Comparison of ENCODE assay signal across 9 mouse cellular contexts in the genomic region with DNA sequence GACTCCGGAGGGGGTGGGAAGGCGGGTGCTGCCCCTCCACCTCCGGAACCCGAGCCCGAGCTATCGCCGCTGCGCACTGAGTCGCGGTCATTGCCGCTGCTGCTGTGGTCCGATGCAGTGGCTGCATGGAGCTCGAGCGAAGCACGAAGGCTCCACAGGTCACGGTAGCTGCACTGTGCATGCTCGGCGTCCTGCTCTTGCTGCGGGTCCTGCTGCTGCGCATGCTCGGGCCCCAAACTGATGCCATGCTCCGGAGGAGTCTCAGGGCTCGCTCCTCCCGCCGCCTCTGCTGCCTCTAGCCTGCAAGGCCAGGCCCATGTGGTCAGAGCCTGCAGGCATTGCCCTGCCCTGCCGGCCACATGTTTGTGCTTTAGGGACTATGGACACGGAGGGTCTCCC. TPM values are rescaled to one million over a fixed set of nuclear protein-coding genes. Genes with fewer than 3 reads are reported as not detected.
DNase-seq lines count a peak whose midpoint lies in the region; ATAC-seq lines count a peak whose summit lies in the region.
"Had no signal": no experiment of that assay in that cellular context is flagged by ENCODE, and none has a peak within 500 bp of the region (broad histone marks: within the 10 kb centered on the region; RNA-seq: fewer than 3 reads in every experiment).

No protein-coding gene starts in this region.

- peak overlapping the region; percentile 40 for H3K4me2 ChIP-seq in forebrain, embryonic 12.5 days
- H3K4me2 ChIP-seq in liver, embryonic 13.5 days = peak overlapping the region; percentile 12; the same call in 1 of the 2 replicates

- H3K27me3 ChIP-seq in heart, embryonic 10.5 days (ENCODE audit: insufficient read depth, poor library complexity, severe bottlenecking) = peaks cover 46% of the 10 kb centered on the region
- H3K27me3 ChIP-seq in forebrain, embryonic 12.5 days = peaks cover 61% of the 10 kb centered on the region
- H3K27me3 ChIP-seq in liver, embryonic 13.5 days = peaks cover 24% of the 10 kb centered on the region
- H3K27me3 ChIP-seq: CH12.LX had no signal

- no peak for DNase-seq in heart, embryonic 10.5 days (ENCODE audit: low spot score)
- no peak for DNase-seq in heart, adult 11 months
- DNase-seq in Muller cell, postnatal 12 days (ENCODE audit: inconsistent ontology term) = peak; percentile 21
- no peak for DNase-seq in liver, embryonic 13.5 days
- DNase-seq in urinary bladder, postnatal 36 days (ENCODE audit: low spot score in 2 of 2) = no peak
- no peak for DNase-seq in kidney, adult 18-20 months
- no peak for DNase-seq in ovary, postnatal 14 days (ENCODE audit: low spot score)

- H3K4me1 ChIP-seq in heart, embryonic 10.5 days = peaks cover 51% of the 10 kb centered on the region
- H3K4me1 ChIP-seq in forebrain, embryonic 12.5 days = peaks cover 26% of the 10 kb centered on the region
- H3K4me1 ChIP-seq in liver, embryonic 13.5 days (replicated peaks) = peaks cover 62% of the 10 kb centered on the region

- H3K27ac ChIP-seq in heart, embryonic 10.5 days = peak overlapping the region; percentile 43
- no peak overlapping the region for H3K27ac ChIP-seq in forebrain, embryonic 12.5 days
- H3K27ac ChIP-seq in liver, embryonic 13.5 days = no peak overlapping the region

- peaks cover 80% of the 10 kb centered on the region for H3K36me3 ChIP-seq in heart, embryonic 10.5 days
- peaks cover 91% of the 10 kb centered on the region for H3K36me3 ChIP-seq in forebrain, embryonic 12.5 days (replicated peaks)
- H3K36me3 ChIP-seq in liver, embryonic 13.5 days = peaks cover 59% of the 10 kb centered on the region

- H3K9me3 ChIP-seq in heart, embryonic 10.5 days = no peaks in the 10 kb centered on the region
- no peaks in the 10 kb centered on the region for H3K9me3 ChIP-seq in forebrain, embryonic 12.5 days
- no peaks in the 10 kb centered on the region for H3K9me3 ChIP-seq in liver, embryonic 13.5 days (replicated peaks)

- ATAC-seq in forebrain, embryonic 12.5 days (ENCODE audit: low FRiP score) = no peak
- no peak for ATAC-seq in liver, embryonic 13.5 days (ENCODE audit: low read depth)

- H3K9ac ChIP-seq in forebrain, embryonic 12.5 days = no peak overlapping the region
- no peak overlapping the region for H3K9ac ChIP-seq in liver, embryonic 13.5 days

- peak overlapping the region; percentile 48 for H3K4me3 ChIP-seq in heart, embryonic 10.5 days
- H3K4me3 ChIP-seq in forebrain, embryonic 12.5 days (replicated peaks) = peak overlapping the region; percentile 9; the same call in 1 of the 2 replicates
- H3K4me3 ChIP-seq in liver, embryonic 13.5 days (replicated peaks) = no peak overlapping the region

- WGBS in heart, embryonic 10.5 days = 49% methylated on average over 27 of the region's 27 CpGs
- WGBS in forebrain, embryonic 12.5 days = 34% methylated on average over 27 of the region's 27 CpGs
- 79% methylated on average over 27 of the region's 27 CpGs for WGBS in liver, embryonic 13.5 days (ENCODE audit: insufficient replicate concordance)

RNA-seq across cellular contexts. Expression of a gene that starts 6.5 kb away (rescaled TPM):
- polyA plus RNA-seq in heart, embryonic 10.5 days (2016; fragmentation: Nextera tagmentation; extraction: Ambion mirVana) = 689 and 872 TPM in 2 replicates
- 405 and 428 TPM in 2 replicates for polyA plus RNA-seq in forebrain, embryonic 12.5 days (2016; fragmentation: Nextera tagmentation; extraction: Ambion mirVana)
- 358 and 362 TPM in 2 replicates for polyA plus RNA-seq in liver, embryonic 13.5 days (2015; fragmentation: Nextera tagmentation; extraction: Ambion mirVana)

RNA-seq across cellular contexts. Expression of a gene that starts 8.7 kb away (rescaled TPM):
- 2.0 and 4.0 TPM in 2 replicates for polyA plus RNA-seq in heart, embryonic 10.5 days (2016; fragmentation: Nextera tagmentation; extraction: Ambion mirVana)
- 13.2 and 13.8 TPM in 2 replicates for polyA plus RNA-seq in forebrain, embryonic 12.5 days (2016; fragmentation: Nextera tagmentation; extraction: Ambion mirVana)
- 0.54 and 0.69 TPM in 2 replicates for polyA plus RNA-seq in liver, embryonic 13.5 days (2015; fragmentation: Nextera tagmentation; extraction: Ambion mirVana)

RNA-seq across cellular contexts. Expression of a gene that starts 16.1 kb away (rescaled TPM):
- 16.1 and 24.4 TPM in 2 replicates for polyA plus RNA-seq in heart, embryonic 10.5 days (2016; fragmentation: Nextera tagmentation; extraction: Ambion mirVana)
- 45.0 and 50.3 TPM in 2 replicates for polyA plus RNA-seq in forebrain, embryonic 12.5 days (2016; fragmentation: Nextera tagmentation; extraction: Ambion mirVana)
- 3.0 and 3.3 TPM in 2 replicates for polyA plus RNA-seq in liver, embryonic 13.5 days (2015; fragmentation: Nextera tagmentation; extraction: Ambion mirVana)

RNA-seq across cellular contexts. Expression of a gene that starts 16.3 kb away (rescaled TPM):
- 12.4 and 17.8 TPM in 2 replicates for polyA plus RNA-seq in heart, embryonic 10.5 days (2016; fragmentation: Nextera tagmentation; extraction: Ambion mirVana)
- 20.8 and 23.2 TPM in 2 replicates for polyA plus RNA-seq in forebrain, embryonic 12.5 days (2016; fragmentation: Nextera tagmentation; extraction: Ambion mirVana)
- polyA plus RNA-seq in liver, embryonic 13.5 days (2015; fragmentation: Nextera tagmentation; extraction: Ambion mirVana) = 16.2 and 18.3 TPM in 2 replicates

RNA-seq across cellular contexts. Expression of a gene that starts 26.6 kb away (rescaled TPM):
- polyA plus RNA-seq in heart, embryonic 10.5 days (2016; fragmentation: Nextera tagmentation; extraction: Ambion mirVana) = 14.8 and 15.6 TPM in 2 replicates
- 14.8 and 16.4 TPM in 2 replicates for polyA plus RNA-seq in forebrain, embryonic 12.5 days (2016; fragmentation: Nextera tagmentation; extraction: Ambion mirVana)
- 9.2 and 9.9 TPM in 2 replicates for polyA plus RNA-seq in liver, embryonic 13.5 days (2015; fragmentation: Nextera tagmentation; extraction: Ambion mirVana)
